Mouse (Mus musculus) urinary bladder, postnatal 14 days (tissue): ENCODE results near the gene Amigo2.
"Not testable (repeated sequence)": the region's sequence is repeated elsewhere in the genome, so short reads cannot be mapped to it uniquely, and the experiment has no call there.

ENCODE experiments used
- DNase-seq: peaks from one replicate; pipeline ENCODE4 v3.0.0; 2021; ENCODE audit warnings: low spot score

Gene Amigo2

DNA sequence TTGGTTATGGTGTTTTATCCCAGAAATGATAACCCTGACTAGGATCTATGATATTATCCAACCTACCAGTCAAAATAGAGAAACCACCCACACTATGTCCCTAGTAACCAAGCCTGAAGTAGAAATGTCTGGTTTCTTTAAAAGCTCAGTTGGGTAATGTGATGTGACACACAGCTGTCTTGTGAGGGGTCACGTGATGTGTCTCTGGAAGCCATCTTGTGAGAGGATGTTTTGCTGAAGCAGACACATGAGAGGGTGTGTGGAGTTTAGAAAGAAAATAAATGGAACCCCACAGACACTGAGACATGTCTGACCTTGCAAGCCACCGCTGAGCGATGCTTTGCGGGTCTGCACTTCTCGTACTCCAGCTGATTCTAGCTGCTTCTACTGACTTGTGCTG lies 30.2 kb downstream of the Amigo2 start:
- DNase-seq: no peak

DNA sequence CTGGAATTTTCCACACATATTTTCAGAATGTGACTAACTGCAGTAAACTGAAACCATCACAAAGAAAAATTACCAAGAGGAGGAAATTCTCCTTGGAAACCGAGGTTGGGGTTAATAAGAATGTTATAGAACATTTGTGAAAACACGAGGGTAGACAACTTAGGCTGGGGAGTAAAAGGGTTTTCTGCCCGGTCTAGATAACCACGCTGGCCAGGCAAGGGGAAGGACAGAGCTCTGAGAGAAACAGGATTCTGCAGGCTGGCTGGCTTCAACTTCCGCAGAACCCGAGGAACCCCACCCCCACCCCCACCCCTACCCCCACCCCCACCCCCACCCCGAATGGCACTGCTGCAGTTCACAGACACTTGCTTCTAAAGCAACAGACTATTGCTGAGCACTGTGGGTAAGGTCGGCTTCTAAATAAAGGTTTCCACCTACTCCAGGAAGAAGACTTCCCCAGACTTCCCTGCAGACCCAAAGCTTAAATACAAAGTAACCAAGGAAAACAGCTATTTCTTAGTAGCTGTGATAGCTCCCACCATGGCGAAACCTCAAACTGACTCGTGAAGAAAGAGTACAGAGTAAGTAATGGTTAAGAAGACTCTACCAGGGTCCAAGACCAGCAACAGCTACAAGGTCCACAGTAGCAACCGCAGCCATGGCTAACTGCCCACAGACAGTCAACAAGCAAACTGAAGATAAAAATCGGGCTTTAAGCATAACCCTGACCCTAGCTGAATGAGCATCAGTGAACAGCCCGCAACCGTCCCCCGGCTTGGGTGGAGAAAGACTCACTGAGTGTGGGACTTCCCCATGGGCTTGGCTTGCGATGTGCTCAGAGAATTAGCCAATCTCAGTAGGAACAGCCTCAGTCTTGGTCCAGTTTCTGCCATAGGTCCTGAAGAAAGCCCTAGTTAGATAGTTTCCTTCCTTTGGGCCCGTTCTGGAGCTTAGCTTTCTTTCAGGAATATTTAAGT lies 34.3 kb downstream of the Amigo2 start:
- no peak for DNase-seq

DNA sequence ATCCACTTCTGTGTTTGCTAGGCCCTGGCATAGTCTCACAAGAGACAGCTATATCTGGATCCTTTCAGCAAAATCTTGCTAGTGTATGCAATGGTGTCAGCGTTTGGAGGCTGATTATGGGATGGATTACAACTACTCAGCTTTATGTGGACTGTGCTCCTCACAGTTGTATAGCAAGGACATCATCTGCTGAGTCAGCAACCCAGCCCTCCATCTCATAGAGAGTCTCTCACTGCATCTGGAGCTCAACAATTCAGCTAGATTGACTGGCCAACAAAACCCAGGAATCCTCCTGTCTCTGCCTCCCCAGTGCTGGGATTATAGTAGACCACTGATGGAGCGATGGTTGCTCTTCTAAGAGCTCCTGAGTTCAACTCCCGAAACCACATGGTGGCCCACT lies 37.3 kb downstream of the Amigo2 start:
- DNase-seq: not testable (repeated sequence)

DNA sequence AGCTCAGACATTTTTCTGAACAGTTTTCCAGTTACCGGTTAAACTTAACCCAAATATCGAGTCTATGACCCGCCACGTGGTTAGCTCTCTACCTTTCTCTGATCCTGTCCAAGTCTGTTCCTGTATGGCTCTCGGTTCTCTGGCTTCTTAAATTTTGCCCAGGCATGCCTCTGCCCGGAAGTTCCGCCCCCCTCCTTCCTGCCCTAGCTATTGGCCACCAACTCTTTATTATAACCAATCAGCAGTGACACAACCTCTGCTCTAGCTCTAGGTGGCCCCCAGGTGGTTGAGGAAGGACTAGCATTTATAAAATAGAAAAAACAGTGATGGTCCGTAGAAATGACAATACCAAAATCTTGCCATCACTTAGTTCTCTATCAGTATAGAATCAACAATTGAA lies 40.6 kb downstream of the Amigo2 start:
- no peak for DNase-seq

DNA sequence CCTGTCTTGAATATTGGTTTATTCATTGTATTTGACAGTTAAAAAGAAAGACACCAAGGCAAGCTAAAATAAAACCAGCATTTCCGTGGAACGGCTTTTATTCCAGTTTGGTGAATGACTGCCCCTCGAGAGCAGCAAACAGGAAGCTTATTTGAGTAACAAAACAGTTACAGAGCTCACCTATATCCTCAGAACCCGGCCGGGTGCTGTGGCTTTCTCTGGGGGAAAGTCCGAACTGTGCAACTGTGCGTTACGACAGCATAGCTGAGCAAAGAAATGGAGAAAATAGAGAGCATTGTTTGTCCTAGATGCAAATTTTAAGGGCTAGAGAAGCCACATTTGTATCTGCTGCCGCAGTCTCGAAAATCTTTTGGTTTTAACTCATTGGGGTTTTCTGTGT lies 41.3 kb downstream of the Amigo2 start:
- DNase-seq: no peak

DNA sequence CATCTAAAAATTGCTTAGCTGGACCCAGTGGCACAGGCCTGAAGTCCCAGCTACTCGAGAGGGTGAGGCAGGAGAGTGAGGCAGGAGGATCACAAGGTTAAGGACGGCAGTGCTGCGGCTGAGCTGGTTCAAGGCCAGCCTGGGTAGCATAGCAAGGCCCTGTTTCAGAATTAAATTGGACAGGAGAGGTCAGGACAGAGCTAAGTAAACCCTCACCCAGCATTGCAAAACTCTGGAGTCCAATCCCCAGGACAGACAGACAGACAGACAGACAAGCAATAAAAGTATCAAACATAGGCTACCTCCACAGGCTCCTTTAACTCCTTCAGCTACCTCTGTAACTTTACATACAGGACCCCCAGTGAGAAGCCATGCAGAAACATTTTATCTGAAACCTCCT lies 42.2 kb downstream of the Amigo2 start:
- DNase-seq: no peak

DNA sequence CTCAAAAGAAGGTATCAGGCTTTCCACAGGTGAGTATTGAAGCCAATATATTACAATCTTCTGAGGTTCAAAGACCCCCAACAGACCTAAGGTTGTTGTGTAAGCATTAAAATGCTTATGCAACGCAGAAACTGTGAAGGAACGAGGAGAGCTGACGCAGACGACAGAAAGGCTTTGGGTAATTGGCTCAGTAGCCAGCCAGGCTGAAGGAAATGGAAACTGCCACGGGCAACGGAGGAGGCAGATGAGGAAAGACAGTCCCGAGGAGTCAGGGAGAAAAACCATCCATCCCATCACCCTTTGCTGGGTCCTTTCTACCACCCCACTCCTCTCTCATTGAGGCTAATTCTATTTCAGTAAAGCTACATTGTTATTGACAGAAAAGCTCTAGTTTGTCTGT lies 50.4 kb downstream of the Amigo2 start:
- DNase-seq: no peak

DNA sequence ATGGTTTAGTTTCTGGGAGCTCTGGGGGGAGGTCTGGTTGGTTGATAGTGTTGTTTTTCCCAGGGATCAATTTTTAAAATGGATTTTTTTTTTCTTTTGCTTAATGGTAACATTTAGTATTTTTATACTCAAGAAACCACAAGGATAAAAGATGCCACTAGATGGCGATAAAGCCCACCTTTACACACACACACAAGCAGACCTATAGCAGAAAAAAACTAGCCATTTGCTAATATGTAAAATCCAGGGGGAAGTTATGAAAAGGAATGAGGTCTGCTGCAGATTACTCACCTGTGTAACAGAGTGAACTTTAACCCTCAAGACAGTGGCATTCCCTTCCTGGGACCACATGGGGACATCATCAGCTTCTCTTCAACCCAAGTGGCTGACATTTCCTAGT lies 51.5 kb downstream of the Amigo2 start:
- DNase-seq: peak; percentile 29
